Mouse (Mus musculus) MEL (cell line): ENCODE data around the gene Gm20388. TPM values are rescaled to one million over a fixed set of nuclear protein-coding genes. Genes with fewer than 3 reads are reported as not detected.

Source experiments
- DNase-seq: peaks from one replicate; pipeline ENCODE4 v3.0.0; 2011; ENCODE audit warnings: low read depth, low spot score
- H3K27ac ChIP-seq: 2 replicates; pipeline ENCODE4 v1.5.1; 2012; ENCODE audit warnings: low read depth, mild to moderate bottlenecking, control low read depth, low read length, moderate library complexity; ENCODE audit not compliant: control insufficient read depth
- H3K27me3 ChIP-seq, 2 experiments: fragments of 150-350 bp in 1 of 2; sonication (generic) in 1 of 2; 2 replicates each; pipeline ENCODE4 v1.6.1; 2012; ENCODE audit warnings: low read length in 2 of 2, mild to moderate bottlenecking in 2 of 2, improper control_type of control experiment in 1 of 2, moderate library complexity in 1 of 2; ENCODE audit not compliant: insufficient read depth in 2 of 2, control insufficient read depth in 1 of 2
- H3K36me3 ChIP-seq, 2 experiments: 2 replicates each; pipeline ENCODE4 v1.6.1; 2012 to 2014; ENCODE audit warnings: low read length in 2 of 2, improper control_type of control experiment in 1 of 2, inconsistent platforms in 1 of 2, mild to moderate bottlenecking in 1 of 2; ENCODE audit not compliant: insufficient read depth in 2 of 2, control insufficient read depth in 1 of 2
- H3K4me1 ChIP-seq, 2 experiments: fragments of 150-350 bp in 1 of 2; sonication (generic) in 1 of 2; 2 replicates each; pipeline ENCODE4 v1.6.1; 2012; ENCODE audit warnings: low read length in 2 of 2, improper control_type of control experiment in 1 of 2, mild to moderate bottlenecking in 1 of 2; ENCODE audit not compliant: insufficient read depth in 2 of 2, control insufficient read depth in 1 of 2
- H3K4me3 ChIP-seq, 2 experiments: fragments of 150-350 bp in 1 of 2; sonication (generic) in 1 of 2; 2 replicates each; pipeline ENCODE4 v1.5.1; 2012; ENCODE audit warnings: low read depth in 2 of 2, low read length in 2 of 2, mild to moderate bottlenecking in 2 of 2, moderate library complexity in 2 of 2, control low read depth in 1 of 2, improper control_type of control experiment in 1 of 2; ENCODE audit not compliant: control insufficient read depth in 1 of 2, insufficient read depth in 1 of 2
- H3K79me2 ChIP-seq: 2 replicates; pipeline ENCODE4 v1.6.1; 2012; ENCODE audit warnings: mild to moderate bottlenecking, low read length, moderate library complexity; ENCODE audit not compliant: control insufficient read depth, poor library complexity, insufficient read depth
- H3K9ac ChIP-seq: 2 replicates; pipeline ENCODE4 v1.6.1; 2012; ENCODE audit warnings: low read depth, mild to moderate bottlenecking, control low read depth, low read length, moderate library complexity; ENCODE audit not compliant: control insufficient read depth, poor library complexity, severe bottlenecking
- H3K9me3 ChIP-seq: fragments of 150-350 bp; sonication (generic); replicated peaks from 2 replicates; pipeline ENCODE4 v1.6.1; 2012; ENCODE audit warnings: mild to moderate bottlenecking, low read length, improper control_type of control experiment, moderate library complexity; ENCODE audit not compliant: insufficient read depth
- CHD1 ChIP-seq: IDR thresholded peaks from 2 replicates; pipeline ENCODE4 v1.6.1; 2012; ENCODE audit warnings: low read depth, mild to moderate bottlenecking, inconsistent platforms, low read length, improper control_type of control experiment
- CHD2 ChIP-seq: IDR thresholded peaks from 2 replicates; pipeline ENCODE4 v1.6.1; 2011; ENCODE audit warnings: low read length, improper control_type of control experiment
- CTCF ChIP-seq, 3 experiments: IDR thresholded peaks in 2 of 3; conservative IDR thresholded peaks in 1 of 3; 2 replicates each; pipeline ENCODE4 v1.5.1; 2011 to 2012; ENCODE audit warnings: low read length in 3 of 3, low read depth in 2 of 3, mild to moderate bottlenecking in 2 of 3, improper control_type of control experiment in 1 of 3, inconsistent platforms in 1 of 3, mixed read lengths in 1 of 3, moderate library complexity in 1 of 3; ENCODE audit not compliant: control insufficient read depth in 1 of 3, insufficient read depth in 1 of 3, poor library complexity in 1 of 3, severe bottlenecking in 1 of 3
- EP300 ChIP-seq, 2 experiments: IDR thresholded peaks; 2 replicates each; pipeline ENCODE4 v1.6.1; 2011; ENCODE audit warnings: improper control_type of control experiment in 2 of 2, low read length in 2 of 2, low read depth in 1 of 2, mild to moderate bottlenecking in 1 of 2
- HCFC1 ChIP-seq: IDR thresholded peaks from 2 replicates; pipeline ENCODE4 v1.6.1; 2012; ENCODE audit warnings: low read depth, mild to moderate bottlenecking, inconsistent platforms, low read length, improper control_type of control experiment, moderate library complexity
- MAFK ChIP-seq: IDR thresholded peaks from 2 replicates; pipeline ENCODE4 v1.6.1; 2011; ENCODE audit warnings: low read depth, mild to moderate bottlenecking, low read length, improper control_type of control experiment, borderline replicate concordance
- MAZ ChIP-seq: IDR thresholded peaks from 2 replicates; pipeline ENCODE4 v1.6.1; 2012; ENCODE audit warnings: low read depth, mild to moderate bottlenecking, inconsistent platforms, low read length, improper control_type of control experiment
- MXI1 ChIP-seq: IDR thresholded peaks from 2 replicates; pipeline ENCODE4 v1.6.1; 2011; ENCODE audit warnings: mild to moderate bottlenecking, low read depth, low read length, improper control_type of control experiment
- MYB ChIP-seq: IDR thresholded peaks from 2 replicates; pipeline ENCODE4 v1.6.1; 2011; ENCODE audit warnings: mild to moderate bottlenecking, low read depth, low read length, improper control_type of control experiment
- NELFE ChIP-seq: IDR thresholded peaks from 2 replicates; pipeline ENCODE4 v1.6.1; 2011; ENCODE audit warnings: low read depth, low read length, improper control_type of control experiment
- NRF1 ChIP-seq: IDR thresholded peaks from 2 replicates; pipeline ENCODE4 v1.6.1; 2014; ENCODE audit warnings: low read depth, mild to moderate bottlenecking, inconsistent platforms, low read length, improper control_type of control experiment, moderate library complexity; ENCODE audit not compliant: poor library complexity, insufficient read depth, severe bottlenecking
- POLR2A ChIP-seq, 2 experiments: IDR thresholded peaks; 2 replicates each; pipeline ENCODE4 v1.6.1; 2011 to 2012; ENCODE audit warnings: low read length in 2 of 2, mild to moderate bottlenecking in 2 of 2, control low read depth in 1 of 2, improper control_type of control experiment in 1 of 2, low read depth in 1 of 2, moderate library complexity in 1 of 2; ENCODE audit not compliant: control insufficient read depth in 1 of 2, insufficient read depth in 1 of 2, poor library complexity in 1 of 2
- POLR2AphosphoS2 ChIP-seq: IDR thresholded peaks from 2 replicates; pipeline ENCODE4 v1.6.1; 2011; ENCODE audit warnings: low read length, improper control_type of control experiment
- POLR2AphosphoS5 ChIP-seq: IDR thresholded peaks from 2 replicates; pipeline ENCODE4 v1.6.1; 2012; ENCODE audit warnings: low read depth, borderline replicate concordance, mild to moderate bottlenecking, inconsistent platforms, low read length, moderate library complexity, mixed read lengths
- SMC3 ChIP-seq: IDR thresholded peaks from 2 replicates; pipeline ENCODE4 v1.6.1; 2011; ENCODE audit warnings: low read depth, low read length, improper control_type of control experiment
- USF1 ChIP-seq: IDR thresholded peaks from 2 replicates; pipeline ENCODE4 v1.6.1; 2014; ENCODE audit warnings: low read depth, mild to moderate bottlenecking, inconsistent platforms, low read length, improper control_type of control experiment, moderate library complexity
- USF2 ChIP-seq, 2 experiments: IDR thresholded peaks; 2 replicates each; pipeline ENCODE4 v1.6.1; 2011 to 2012; ENCODE audit warnings: improper control_type of control experiment in 2 of 2, low read length in 2 of 2, borderline replicate concordance in 1 of 2, inconsistent platforms in 1 of 2, low read depth in 1 of 2, mild to moderate bottlenecking in 1 of 2; ENCODE audit not compliant: insufficient read depth in 1 of 2
- ZKSCAN1 ChIP-seq: IDR thresholded peaks from 2 replicates; pipeline ENCODE4 v1.6.1; 2012; ENCODE audit warnings: low read depth, mild to moderate bottlenecking, inconsistent platforms, low read length, improper control_type of control experiment, moderate library complexity
- ZMIZ1 ChIP-seq: IDR thresholded peaks from 2 replicates; pipeline ENCODE4 v1.6.1; 2012; ENCODE audit warnings: low read depth, mild to moderate bottlenecking, inconsistent platforms, low read length, improper control_type of control experiment, moderate library complexity
- polyA plus RNA-seq, 2 experiments: library from polyadenylated mRNA; stranded (reverse) in 1 of 2; unstranded in 1 of 2; fragments of >175 nt in 1 of 2; fragments of >200 nt in 1 of 2; gene quantifications; 2 replicates each; pipeline versions ENCODE4 v1.2.1 to v1.2.4; 2012; ENCODE audit warnings: low replicate concordance in 2 of 2, low read depth in 1 of 2; ENCODE audit not compliant: insufficient read length in 2 of 2, insufficient read depth in 1 of 2, missing spikeins in 1 of 2
- total RNA-seq: library from RNA; depleted of rRNA; stranded (reverse); fragments of 300-350 nt; gene quantifications from 2 replicates; pipeline ENCODE4 v1.2.3, GENCODE M21; 2012

Gene Gm20388
- total and polyA plus RNA-seq, 3 experiments: 11.1 to 17.8 TPM; not detected in 1

GRCm38 (mm10) chr8:121438111-121438510, 1527.5 kb downstream of the Gm20388 start:
- DNase-seq: no peak
- no peaks in the 10 kb centered on the region for H3K27me3 ChIP-seq
- TF ChIP-seq POLR2AphosphoS2: no peak
- no peak for TF ChIP-seq HCFC1
- TF ChIP-seq NRF1: no peak
- TF ChIP-seq POLR2AphosphoS5: no peak
- TF ChIP-seq CTCF (IDR thresholded peaks at IDR 0.05 in 2 of 3, conservative IDR thresholded peaks at IDR 0.05 in 1 of 3; ENCODE audit: control insufficient read depth in 1 of 3, insufficient read depth in 1 of 3, low read depth in 2 of 3, low read length in 3 of 3, poor library complexity in 1 of 3, severe bottlenecking in 1 of 3): no peak
- no peak for TF ChIP-seq MXI1
- no peak for TF ChIP-seq MYB
- TF ChIP-seq, all 39 proteins: peak for 0

GRCm38 (mm10) chr8:121439351-121439750, 1528.7 kb downstream of the Gm20388 start:
- H3K36me3 ChIP-seq: no peaks in the 10 kb centered on the region
- H3K27me3 ChIP-seq: no peaks in the 10 kb centered on the region
- H3K27ac ChIP-seq: no peak overlapping the region
- H3K9me3 ChIP-seq: no peaks in the 10 kb centered on the region
- H3K79me2 ChIP-seq: no peaks in the 10 kb centered on the region
- DNase-seq: no peak
- TF ChIP-seq POLR2AphosphoS2: no peak
- no peak for TF ChIP-seq ZKSCAN1
- TF ChIP-seq CTCF (IDR thresholded peaks at IDR 0.05 in 2 of 3, conservative IDR thresholded peaks at IDR 0.05 in 1 of 3; ENCODE audit: control insufficient read depth in 1 of 3, insufficient read depth in 1 of 3, low read depth in 2 of 3, low read length in 3 of 3, poor library complexity in 1 of 3, severe bottlenecking in 1 of 3): no peak
- TF ChIP-seq NELFE: no peak
- TF ChIP-seq EP300 (IDR thresholded peaks at IDR 0.05; ENCODE audit: low read depth in 1 of 2, low read length in 2 of 2): no peak
- no peak for TF ChIP-seq CHD2
- no peak for TF ChIP-seq CHD1
- no peak for TF ChIP-seq USF2 (IDR thresholded peaks at IDR 0.05; ENCODE audit: borderline replicate concordance in 1 of 2, insufficient read depth in 1 of 2, low read depth in 1 of 2, low read length in 2 of 2)
- TF ChIP-seq NRF1: no peak
- TF ChIP-seq MAZ: no peak
- no peak for TF ChIP-seq MYB
- TF ChIP-seq SMC3: no peak
- no peak for TF ChIP-seq MAFK
- TF ChIP-seq USF1: no peak
- no peak for TF ChIP-seq ZMIZ1
- TF ChIP-seq POLR2A (IDR thresholded peaks at IDR 0.05; ENCODE audit: control insufficient read depth in 1 of 2, insufficient read depth in 1 of 2, low read depth in 1 of 2, low read length in 2 of 2, poor library complexity in 1 of 2): no peak
- no peak overlapping the region for H3K4me3 ChIP-seq
- no peak overlapping the region for H3K9ac ChIP-seq
- H3K4me1 ChIP-seq: no peaks in the 10 kb centered on the region

More at GRCm38 (mm10) chr8:121438111-121438510, 1527.5 kb downstream of the Gm20388 start:
- no peak overlapping the region for H3K9ac ChIP-seq
- H3K4me1 ChIP-seq: no peaks in the 10 kb centered on the region
- H3K4me3 ChIP-seq: no peak overlapping the region
- H3K36me3 ChIP-seq: no peaks in the 10 kb centered on the region
- no peak overlapping the region for H3K27ac ChIP-seq
- H3K79me2 ChIP-seq: no peaks in the 10 kb centered on the region
- H3K9me3 ChIP-seq: no peaks in the 10 kb centered on the region
